Mouse (Mus musculus) heart, postnatal 0 days (tissue): Measurements from ENCODE around the gene Acacb.

Experiments
- CTCF ChIP-seq: IDR thresholded peaks from 2 replicates; pipeline ENCODE4 v1.5.1; 2016; ENCODE audit warnings: antibody characterized with exemption, control low read depth, low read depth
- EP300 ChIP-seq: IDR thresholded peaks from 2 replicates; pipeline ENCODE4 v1.6.1; 2016; ENCODE audit warnings: antibody characterized with exemption, low read depth

DNA sequence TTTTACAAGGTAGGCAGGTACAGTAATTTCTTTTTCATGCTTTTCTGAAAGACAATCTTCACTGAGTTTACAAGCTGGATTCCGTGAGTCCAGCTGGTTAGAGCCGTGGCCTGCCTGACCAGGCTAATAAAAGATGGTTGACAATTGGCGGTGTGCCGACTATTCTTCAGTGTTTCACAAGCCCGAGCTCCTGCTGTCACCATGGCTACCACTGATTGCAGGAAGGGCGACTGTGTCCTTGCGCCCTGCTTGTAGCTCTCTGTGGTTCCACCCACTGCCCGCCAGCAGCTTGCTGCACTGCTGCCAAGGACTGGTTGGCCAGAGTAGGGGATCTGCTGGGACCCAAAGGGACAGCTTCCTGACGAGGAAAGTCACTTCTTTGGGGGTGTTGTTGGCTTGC is 7.2 kb upstream of the Acacb start:
- TF ChIP-seq CTCF (no peak), EP300 (no peak)
